Mouse (Mus musculus) G1E (cell line): ENCODE results near the gene Ces2a. TPM values are rescaled to one million over a fixed set of nuclear protein-coding genes. Genes with fewer than 3 reads are reported as not detected.

ENCODE experiments used
- ATAC-seq: 2 replicates; pipeline ENCODE4 v1.8.0; 2016; ENCODE audit warnings: mild to moderate bottlenecking; ENCODE audit not compliant: insufficient number of reproducible peaks, poor library complexity, low FRiP score, severe bottlenecking; ENCODE audit errors: extremely low read depth
- DNase-seq: peaks from one replicate; pipeline ENCODE4 v3.0.0; 2012; ENCODE audit warnings: low spot score
- H3K27me3 ChIP-seq: 2 replicates; pipeline ENCODE4 v1.6.1; 2012; ENCODE audit warnings: mild to moderate bottlenecking, low read length, inconsistent platforms; ENCODE audit not compliant: insufficient read depth
- H3K36me3 ChIP-seq: replicated peaks from 2 replicates; pipeline ENCODE3; 2012; ENCODE audit warnings: mild to moderate bottlenecking, inconsistent platforms
- H3K4me1 ChIP-seq: 2 replicates; pipeline ENCODE4 v1.6.1; 2012; ENCODE audit warnings: low read depth, low read length, inconsistent platforms, mixed read lengths; ENCODE audit not compliant: insufficient read depth
- H3K4me3 ChIP-seq: 2 replicates; pipeline ENCODE4 v1.5.1; 2012; ENCODE audit warnings: low read depth, mild to moderate bottlenecking, inconsistent platforms, low read length, moderate library complexity, mixed read lengths
- H3K9me3 ChIP-seq: replicated peaks from 2 replicates; pipeline ENCODE4 v1.6.1; 2012; ENCODE audit warnings: inconsistent platforms
- CTCF ChIP-seq: IDR thresholded peaks from 2 replicates; pipeline ENCODE4 v1.5.1; 2012; ENCODE audit warnings: low read depth, low read length, inconsistent platforms, mixed read lengths
- GATA1 ChIP-seq: IDR thresholded peaks from 2 replicates; pipeline ENCODE4 v1.6.1; 2012; ENCODE audit warnings: borderline replicate concordance, low read length, inconsistent platforms, mixed read lengths
- GATA2 ChIP-seq: IDR thresholded peaks from 2 replicates; pipeline ENCODE4 v1.6.1; 2012; ENCODE audit warnings: low read depth, low read length, inconsistent platforms, borderline replicate concordance
- POLR2AphosphoS5 ChIP-seq: IDR thresholded peaks from 2 replicates; pipeline ENCODE4 v1.6.1; 2012; ENCODE audit warnings: low read depth, low read length, inconsistent platforms; ENCODE audit not compliant: insufficient replicate concordance
- TAL1 ChIP-seq: conservative IDR thresholded peaks from 2 replicates; pipeline ENCODE4 v1.6.1; 2012; ENCODE audit warnings: low read depth, low read length, inconsistent platforms, mixed read lengths
- polyA plus RNA-seq: library from polyadenylated mRNA; stranded (reverse); fragments of >175 nt; gene quantifications from 2 replicates; pipeline ENCODE4 v1.2.3, GENCODE M21; 2012
- total RNA-seq, 2 experiments: library from RNA; stranded (forward) in 1 of 2; stranded (reverse) in 1 of 2; fragments of 200-1000 nt in 1 of 2; fragments of >200 nt in 1 of 2; fragmentation: Nextera tagmentation in 1 of 2; gene quantifications; 2 replicates each; pipeline ENCODE4 v1.2.3; 2014 to 2017

Ces2a gene
- total and polyA plus RNA-seq, 3 experiments, result not detected

DNA sequence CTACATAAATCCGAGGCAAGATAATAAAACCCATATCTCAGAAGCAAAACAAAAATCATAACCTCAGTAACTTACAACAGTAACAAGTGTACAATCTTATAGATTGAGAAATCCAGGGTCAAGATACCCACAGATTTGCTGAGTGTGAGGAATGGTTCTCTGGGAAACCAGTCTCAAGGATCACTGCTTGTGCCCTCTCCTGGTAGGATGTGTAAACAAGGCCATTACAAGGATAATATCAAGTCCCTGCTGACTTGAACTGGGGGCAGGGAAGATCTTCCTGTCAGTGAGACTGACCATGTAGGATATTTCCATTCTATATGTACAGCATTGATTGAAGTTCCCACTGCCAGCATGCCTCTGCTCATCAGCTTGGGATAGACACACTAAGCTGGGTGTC is 8.2 kb downstream of the Ces2a start:
- no peak for TF ChIP-seq POLR2AphosphoS5
- no peak for TF ChIP-seq TAL1
- TF ChIP-seq CTCF, result no peak
- no peak for TF ChIP-seq GATA1
- TF ChIP-seq GATA2, result no peak
- DNase-seq (no peak), ATAC-seq (no peak)
- Histone ChIP-seq H3K36me3 (no peaks in the 10 kb centered on the region), H3K27me3 (no peaks in the 10 kb centered on the region), H3K4me1 (no peaks in the 10 kb centered on the region), H3K4me3 (no peak overlapping the region), H3K9me3 (no peaks in the 10 kb centered on the region)

DNA sequence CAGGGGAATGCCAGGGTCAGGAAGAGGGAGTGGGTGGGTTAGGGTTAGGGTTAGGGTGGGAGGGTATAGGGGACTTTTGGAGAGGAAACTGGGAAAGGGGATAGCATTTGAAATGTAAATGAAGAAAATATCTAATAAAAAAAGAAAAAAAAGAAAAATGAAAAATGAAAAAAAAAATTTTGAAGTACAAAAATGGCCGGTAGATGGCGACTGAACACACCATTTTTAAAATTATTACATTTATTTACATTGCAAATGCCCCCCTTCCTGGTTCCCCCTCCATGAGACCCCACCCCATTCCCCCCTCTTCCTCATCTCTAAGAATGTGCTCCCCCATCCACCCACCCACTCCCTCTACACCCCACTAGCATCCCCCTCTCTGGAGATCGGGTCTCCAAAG is 9.6 kb downstream of the Ces2a start:
- TF ChIP-seq CTCF (no peak), GATA2 (no peak), POLR2AphosphoS5 (no peak), TAL1 (no peak), GATA1 (no peak)
- no peak for ATAC-seq
- no peaks in the 10 kb centered on the region for H3K9me3 ChIP-seq
- no peaks in the 10 kb centered on the region for H3K27me3 ChIP-seq
- no peak overlapping the region for H3K4me3 ChIP-seq
- H3K36me3 ChIP-seq, result no peaks in the 10 kb centered on the region
- no peaks in the 10 kb centered on the region for H3K4me1 ChIP-seq
- DNase-seq, result no peak

DNA sequence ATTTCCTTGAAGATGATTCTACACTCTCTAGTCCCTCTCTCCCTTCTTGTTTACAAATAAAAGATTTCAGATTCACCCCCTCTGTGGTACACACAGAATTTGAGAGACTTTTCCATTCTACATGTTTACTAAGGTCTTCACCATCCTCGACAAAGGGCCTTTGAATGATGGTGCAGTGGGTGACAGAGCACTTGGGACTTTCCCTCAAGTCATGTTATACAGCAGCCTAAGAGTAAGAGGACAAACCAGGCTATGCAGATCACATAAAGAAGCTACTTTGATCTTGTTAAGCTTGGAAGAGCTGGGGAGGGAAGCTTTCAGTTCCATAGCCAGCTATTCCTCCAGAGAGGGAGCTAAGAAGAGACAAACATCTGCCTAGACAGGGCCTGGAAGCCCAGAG is 19.0 kb downstream of the Ces2a start:
- no peaks in the 10 kb centered on the region for H3K36me3 ChIP-seq
- no peak overlapping the region for H3K4me3 ChIP-seq
- TF ChIP-seq GATA1 (no peak), CTCF (no peak), POLR2AphosphoS5 (no peak), GATA2 (no peak), TAL1 (no peak)
- no peak for ATAC-seq
- no peak for DNase-seq
- no peaks in the 10 kb centered on the region for H3K27me3 ChIP-seq
- no peaks in the 10 kb centered on the region for H3K4me1 ChIP-seq
- no peaks in the 10 kb centered on the region for H3K9me3 ChIP-seq

DNA sequence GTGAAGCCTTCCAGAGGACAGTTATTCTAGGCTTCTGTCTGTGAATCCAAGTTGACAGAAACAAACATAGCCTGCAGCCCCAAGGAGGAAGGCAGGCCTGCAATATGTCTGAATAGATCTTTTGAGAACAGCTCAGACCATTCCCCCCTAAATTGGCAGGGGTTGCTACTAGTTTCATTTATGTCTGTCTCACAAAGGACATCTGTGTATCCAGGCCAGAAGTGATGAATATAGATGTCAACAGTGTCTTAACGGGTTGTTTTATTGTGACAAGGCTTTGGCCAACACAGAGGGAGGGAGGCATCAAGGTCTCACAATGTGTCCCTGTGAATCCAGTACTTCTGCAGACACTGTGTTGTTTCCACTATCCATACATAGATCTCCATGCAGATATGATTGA is 23.8 kb downstream of the Ces2a start:
- no peak for ATAC-seq
- DNase-seq, result no peak
- Histone ChIP-seq H3K36me3 (no peaks in the 10 kb centered on the region), H3K4me3 (no peak overlapping the region), H3K27me3 (no peaks in the 10 kb centered on the region), H3K9me3 (no peaks in the 10 kb centered on the region), H3K4me1 (no peaks in the 10 kb centered on the region)
- TF ChIP-seq POLR2AphosphoS5 (no peak), GATA2 (no peak), GATA1 (no peak), CTCF (no peak), TAL1 (no peak)

DNA sequence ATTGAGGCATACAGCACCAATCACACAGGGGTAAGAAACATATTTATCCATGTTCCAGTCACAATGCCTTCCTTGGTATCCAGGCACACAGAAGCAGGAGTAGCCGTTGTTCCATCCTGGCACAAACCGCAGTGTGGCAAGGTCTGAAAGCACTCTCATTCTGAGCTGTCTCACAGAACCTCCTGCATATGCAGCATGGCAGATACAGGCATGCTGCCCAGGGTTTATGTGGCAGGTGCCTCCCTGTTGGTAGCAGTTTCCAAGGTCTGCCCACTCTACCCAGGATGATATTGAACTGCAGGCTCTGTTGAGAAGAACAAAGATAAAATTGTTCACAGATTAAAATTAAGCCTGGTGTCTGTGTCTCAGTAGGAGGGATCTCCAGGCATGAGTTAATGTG is 24.4 kb downstream of the Ces2a start:
- DNase-seq, result no peak
- ATAC-seq, result no peak

DNA sequence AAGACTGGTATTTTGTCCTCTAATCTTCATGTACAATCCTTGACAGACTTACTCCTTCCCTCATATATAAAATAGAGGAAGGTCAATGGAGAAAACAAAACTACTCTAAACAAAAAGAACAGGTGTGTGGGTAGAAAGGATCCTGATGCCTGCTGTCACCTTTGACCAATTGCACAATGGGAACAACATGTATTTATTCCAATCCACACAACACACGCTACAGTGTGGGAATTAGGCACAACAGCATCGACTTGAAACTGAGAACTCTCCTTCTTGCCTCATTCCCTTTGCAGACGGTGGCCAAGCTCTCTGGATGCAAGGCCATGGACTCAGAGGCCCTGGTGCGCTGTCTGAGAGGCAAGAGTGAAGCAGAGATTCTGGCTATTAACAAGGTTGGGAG is 27.3 kb downstream of the Ces2a start:
- TF ChIP-seq CTCF (no peak), TAL1 (no peak), POLR2AphosphoS5 (no peak), GATA2 (no peak), GATA1 (no peak)
- no peaks in the 10 kb centered on the region for H3K36me3 ChIP-seq
- no peaks in the 10 kb centered on the region for H3K27me3 ChIP-seq
- H3K9me3 ChIP-seq, result no peaks in the 10 kb centered on the region
- H3K4me1 ChIP-seq, result no peaks in the 10 kb centered on the region
- H3K4me3 ChIP-seq, result no peak overlapping the region
- ATAC-seq, result no peak
- no peak for DNase-seq

More for the DNA sequence above, 24.4 kb downstream of the Ces2a start:
- Histone ChIP-seq H3K27me3 (no peaks in the 10 kb centered on the region), H3K4me1 (no peaks in the 10 kb centered on the region), H3K9me3 (no peaks in the 10 kb centered on the region), H3K36me3 (no peaks in the 10 kb centered on the region), H3K4me3 (no peak overlapping the region)
- TF ChIP-seq POLR2AphosphoS5 (no peak), TAL1 (no peak), GATA1 (no peak), GATA2 (no peak), CTCF (no peak)

DNA sequence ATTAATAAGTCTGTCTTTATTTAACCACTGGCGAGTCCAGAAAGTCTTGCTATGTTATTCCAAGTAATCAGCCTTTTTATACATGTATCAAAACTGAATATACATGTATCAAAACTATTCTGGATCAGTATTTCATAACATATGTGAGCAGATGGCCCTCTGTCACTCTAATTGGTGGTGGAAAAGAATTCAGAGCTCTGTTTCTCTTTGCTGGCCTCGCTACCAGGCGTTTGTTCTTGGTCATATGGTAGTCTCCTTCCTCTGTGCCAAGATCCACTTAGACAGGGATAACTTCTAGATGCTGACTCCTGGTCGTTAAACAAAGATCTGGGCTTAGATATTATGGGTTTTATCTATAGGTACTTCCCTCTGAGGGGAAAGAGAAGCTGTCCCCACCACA is 32.7 kb downstream of the Ces2a start:
- H3K36me3 ChIP-seq, result no peaks in the 10 kb centered on the region
- ATAC-seq, result no peak
- peaks cover 5% of the 10 kb centered on the region; the same call in 1 of the 2 replicates for H3K27me3 ChIP-seq
- no peak overlapping the region for H3K4me3 ChIP-seq
- H3K4me1 ChIP-seq, result no peaks in the 10 kb centered on the region
- no peak for DNase-seq
- no peaks in the 10 kb centered on the region for H3K9me3 ChIP-seq
- TF ChIP-seq CTCF, result no peak
- no peak for TF ChIP-seq TAL1
- TF ChIP-seq GATA1, result no peak
- TF ChIP-seq GATA2, result no peak
- no peak for TF ChIP-seq POLR2AphosphoS5
